Mouse (Mus musculus): Measurements from ENCODE around the gene Mettl14. TPM values are rescaled to one million over a fixed set of nuclear protein-coding genes. Genes with fewer than 3 reads are reported as not detected.

The Mettl14 gene
- polyA plus RNA-seq, 1 experiment from 2014 or later = 23.9 TPM

Other genes starting within 250 kb of the Mettl14 start
- gene Synpo2, start 150.0 kb downstream of the Mettl14 start, polyA plus RNA-seq (2014; fragmentation: Nextera tagmentation; extraction: Ambion mirVana) = 5.5 and 8.3 TPM in 2 replicates
- gene Sec24d, start 118.7 kb downstream of the Mettl14 start, polyA plus RNA-seq (2014; fragmentation: Nextera tagmentation; extraction: Ambion mirVana) = 40.0 and 59.4 TPM in 2 replicates
- 2.3 and 2.9 TPM in 2 replicates for gene Prss12, start 60.8 kb upstream of the Mettl14 start, polyA plus RNA-seq (2014; fragmentation: Nextera tagmentation; extraction: Ambion mirVana)